Mouse (Mus musculus) testis, adult 2 months (tissue): Measurements from ENCODE around the gene Tpst1. TPM values are rescaled to one million over a fixed set of nuclear protein-coding genes. Genes with fewer than 3 reads are reported as not detected.

Experiments
- H3K27ac ChIP-seq: fragments of 200-500 bp; 2 replicates; pipeline ENCODE4 v1.5.1; 2012; ENCODE audit warnings: low read depth, low read length; ENCODE audit not compliant: control insufficient read depth, insufficient read depth
- H3K27me3 ChIP-seq: fragments of 200-500 bp; 2 replicates; pipeline ENCODE4 v1.6.1; 2012; ENCODE audit warnings: mild to moderate bottlenecking, low read length, moderate library complexity; ENCODE audit not compliant: control insufficient read depth, insufficient read depth
- H3K36me3 ChIP-seq: fragments of 200-500 bp; 2 replicates; pipeline ENCODE4 v1.6.1; 2012; ENCODE audit warnings: mild to moderate bottlenecking, low read length; ENCODE audit not compliant: control insufficient read depth, insufficient read depth
- H3K4me1 ChIP-seq: fragments of 200-500 bp; 2 replicates; pipeline ENCODE4 v1.6.1; 2012; ENCODE audit warnings: low read length; ENCODE audit not compliant: control insufficient read depth, insufficient read depth
- H3K4me3 ChIP-seq: fragments of 200-500 bp; 2 replicates; pipeline ENCODE4 v1.5.1; 2012; ENCODE audit warnings: low read depth, mild to moderate bottlenecking, low read length, moderate library complexity, mixed read lengths; ENCODE audit not compliant: control insufficient read depth
- CTCF ChIP-seq: fragments of 200-500 bp; IDR thresholded peaks from 2 replicates; pipeline ENCODE4 v1.5.1; 2012; ENCODE audit warnings: low read depth, mild to moderate bottlenecking, inconsistent platforms, low read length, moderate library complexity; ENCODE audit not compliant: control insufficient read depth, insufficient read depth, insufficient replicate concordance
- POLR2A ChIP-seq: fragments of 200-500 bp; IDR thresholded peaks from 2 replicates; pipeline ENCODE4 v1.6.1; 2012; ENCODE audit warnings: low read depth, mild to moderate bottlenecking, inconsistent platforms, low read length, moderate library complexity; ENCODE audit not compliant: control insufficient read depth
- polyA plus RNA-seq: library from polyadenylated mRNA; depleted of rRNA; stranded (reverse); fragments of >200 nt; gene quantifications from 2 replicates; pipeline ENCODE4 v1.2.3, GENCODE M21; 2012

Tpst1 gene
- polyA plus RNA-seq, 1 experiment, result 59.6 TPM

GRCm38 (mm10) chr5:130055688-130056087 is 17.4 kb upstream of the Tpst1 start:
- Histone ChIP-seq H3K4me3 (no peak overlapping the region), H3K27ac (no peak overlapping the region), H3K27me3 (no peaks in the 10 kb centered on the region), H3K36me3 (peaks cover 2% of the 10 kb centered on the region), H3K4me1 (peaks cover 2% of the 10 kb centered on the region; the same call in 1 of the 2 replicates)
- no peak for TF ChIP-seq CTCF

DNA sequence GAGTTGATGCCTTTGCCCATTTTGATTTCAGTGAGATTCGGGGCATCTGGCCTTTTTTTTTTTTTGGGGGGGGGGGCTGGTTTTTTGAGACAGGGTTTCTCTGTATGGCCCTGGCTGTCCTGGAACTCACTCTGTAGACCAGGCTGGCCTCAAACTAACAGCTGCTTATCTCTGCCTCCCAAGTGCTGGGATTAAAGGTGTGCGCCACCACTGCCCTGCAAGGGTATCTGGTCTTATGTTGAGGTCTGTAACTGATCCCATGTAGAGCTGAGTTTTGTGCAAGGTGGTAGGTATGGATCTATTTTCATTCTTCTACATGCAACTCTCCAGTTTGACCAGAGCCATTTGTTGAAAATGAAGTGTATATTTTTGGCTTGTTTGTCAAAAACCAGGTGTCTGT is 16.8 kb upstream of the Tpst1 start:
- H3K27me3 ChIP-seq, result no peaks in the 10 kb centered on the region
- no peak overlapping the region for H3K27ac ChIP-seq
- peaks cover 2% of the 10 kb centered on the region; the same call in 1 of the 2 replicates for H3K4me1 ChIP-seq
- no peak overlapping the region for H3K4me3 ChIP-seq
- peaks cover 2% of the 10 kb centered on the region for H3K36me3 ChIP-seq
- TF ChIP-seq POLR2A (no peak), CTCF (no peak)

DNA sequence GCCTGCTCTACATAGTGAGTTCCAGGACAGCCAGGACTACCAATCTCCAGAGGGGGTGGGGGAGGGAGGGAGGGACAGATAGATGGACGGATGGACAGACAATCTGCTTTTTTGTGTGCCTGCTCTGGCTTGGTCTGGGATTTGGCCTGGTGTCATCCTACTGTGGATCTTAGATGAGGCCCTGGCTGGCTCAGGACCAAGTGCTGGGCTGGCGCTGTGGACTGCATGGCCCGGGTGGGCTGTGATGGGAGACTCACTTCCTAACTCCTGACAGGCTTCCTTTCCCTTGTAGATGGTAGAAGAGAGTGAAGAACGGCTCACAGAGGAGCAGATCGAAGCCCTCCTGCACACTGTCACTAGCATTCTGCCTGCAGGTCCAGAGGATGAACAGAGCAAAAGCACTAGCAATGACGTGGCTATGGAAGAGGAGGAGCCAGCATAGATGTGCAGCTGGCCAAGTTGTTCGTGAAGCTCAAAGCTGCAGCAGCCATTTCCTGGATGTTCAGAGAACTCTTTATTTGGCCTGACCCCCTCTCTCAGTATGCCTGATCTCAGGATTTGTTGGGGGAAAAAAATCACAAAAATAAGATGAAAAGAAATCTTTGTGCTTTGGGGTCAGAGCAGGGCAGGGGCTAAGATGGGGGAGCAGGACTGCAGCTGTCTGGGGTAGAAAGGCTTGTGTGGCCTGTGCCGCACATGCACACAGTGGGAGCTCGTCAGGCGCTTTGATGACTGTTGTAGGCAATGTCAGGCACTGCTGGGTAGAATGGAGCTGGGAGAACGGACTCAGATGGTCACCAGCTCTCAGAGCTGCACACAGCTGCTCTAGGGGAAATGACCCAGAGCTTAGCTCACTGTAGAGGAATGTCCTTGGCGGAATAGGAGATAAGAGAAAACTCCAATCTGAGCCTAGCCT is 13.5 kb upstream of the Tpst1 start:
- Histone ChIP-seq H3K27me3 (no peaks in the 10 kb centered on the region), H3K36me3 (peaks cover 2% of the 10 kb centered on the region; the same call in 1 of the 2 replicates), H3K4me1 (peaks cover 2% of the 10 kb centered on the region; the same call in 1 of the 2 replicates), H3K27ac (no peak overlapping the region; the same call in 1 of the 2 replicates), H3K4me3 (no peak overlapping the region)
- TF ChIP-seq CTCF, result no peak
- no peak for TF ChIP-seq POLR2A

DNA sequence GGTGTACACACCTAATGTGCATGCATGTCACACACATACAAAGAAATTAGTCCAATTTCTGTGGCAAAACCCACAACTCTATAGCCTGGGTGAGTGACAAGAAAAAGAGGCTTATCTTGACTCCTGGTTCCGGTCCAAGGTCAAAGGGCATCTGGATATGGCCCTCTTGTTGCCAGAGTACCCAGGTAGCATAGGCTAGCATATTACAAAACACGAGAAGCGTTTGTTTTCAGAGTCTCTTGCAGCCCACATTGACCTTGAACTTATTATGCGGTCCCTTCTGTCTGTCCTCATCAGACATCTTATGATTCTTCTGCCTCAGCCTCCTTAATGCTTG is 12.8 kb upstream of the Tpst1 start:
- Histone ChIP-seq H3K36me3 (peaks cover 2% of the 10 kb centered on the region; the same call in 1 of the 2 replicates), H3K4me3 (no peak overlapping the region), H3K4me1 (peaks cover 2% of the 10 kb centered on the region; the same call in 1 of the 2 replicates), H3K27me3 (no peaks in the 10 kb centered on the region), H3K27ac (no peak overlapping the region)
- TF ChIP-seq POLR2A (no peak), CTCF (no peak)

GRCm38 (mm10) chr5:130062096-130062495 is 11.0 kb upstream of the Tpst1 start:
- H3K36me3 ChIP-seq, result peaks cover 2% of the 10 kb centered on the region; the same call in 1 of the 2 replicates
- TF ChIP-seq CTCF (no peak), POLR2A (no peak)
- H3K27me3 ChIP-seq, result no peaks in the 10 kb centered on the region
- H3K4me1 ChIP-seq, result peaks cover 2% of the 10 kb centered on the region; the same call in 1 of the 2 replicates
- H3K27ac ChIP-seq, result no peak overlapping the region
- no peak overlapping the region for H3K4me3 ChIP-seq

- TF ChIP-seq POLR2A (no peak), CTCF (no peak)
- Histone ChIP-seq H3K27me3 (no peaks in the 10 kb centered on the region), H3K4me1 (peaks cover 2% of the 10 kb centered on the region; the same call in 1 of the 2 replicates), H3K36me3 (peaks cover 2% of the 10 kb centered on the region; the same call in 1 of the 2 replicates), H3K4me3 (no peak overlapping the region), H3K27ac (no peak overlapping the region)
Measured at GRCm38 (mm10) chr5:130063760-130064159, 9.4 kb upstream of the Tpst1 start.

GRCm38 (mm10) chr5:130065579-130065978 is 7.5 kb upstream of the Tpst1 start:
- no peak; the same call in 1 of the 2 replicates for TF ChIP-seq CTCF
- TF ChIP-seq POLR2A, result no peak
- Histone ChIP-seq H3K27ac (no peak overlapping the region), H3K4me3 (no peak overlapping the region), H3K36me3 (no peaks in the 10 kb centered on the region), H3K4me1 (no peaks in the 10 kb centered on the region), H3K27me3 (no peaks in the 10 kb centered on the region)
